Mouse (Mus musculus) hindbrain, embryonic 15.5 days (tissue): ENCODE measurements around the gene Mis12. TPM values are rescaled to one million over a fixed set of nuclear protein-coding genes. Genes with fewer than 3 reads are reported as not detected.

Experiments
- ATAC-seq: fragments of 200-750 bp; cut with Nextera tagmentation; 2 replicates; pipeline ENCODE4 v1.8.0; 2017; ENCODE audit warnings: low read depth, moderate number of reproducible peaks, moderate TSS enrichment; ENCODE audit not compliant: low FRiP score
- H3K27ac ChIP-seq: fragments of 300-500 bp; sonication (generic); replicated peaks from 2 replicates; pipeline ENCODE4 v1.5.1; 2015; ENCODE audit warnings: mild to moderate bottlenecking, inconsistent platforms
- H3K27me3 ChIP-seq: fragments of 300-500 bp; sonication (generic); 2 replicates; pipeline ENCODE4 v1.6.1; 2015; ENCODE audit warnings: control low read depth, inconsistent platforms
- H3K36me3 ChIP-seq: fragments of 300-500 bp; sonication (generic); 2 replicates; pipeline ENCODE4 v1.6.1; 2015; ENCODE audit warnings: control low read depth, inconsistent platforms
- H3K4me1 ChIP-seq: fragments of 300-500 bp; sonication (generic); replicated peaks from 2 replicates; pipeline ENCODE4 v1.6.1; 2015; ENCODE audit warnings: control low read depth, inconsistent platforms
- H3K4me2 ChIP-seq: fragments of 300-500 bp; sonication (generic); 2 replicates; pipeline ENCODE4 v1.6.1; 2015; ENCODE audit warnings: moderate library complexity, mild to moderate bottlenecking, inconsistent platforms
- H3K4me3 ChIP-seq: fragments of 300-500 bp; sonication (generic); 2 replicates; pipeline ENCODE4 v1.5.1; 2015; ENCODE audit warnings: mild to moderate bottlenecking, inconsistent platforms
- H3K9ac ChIP-seq: fragments of 300-500 bp; sonication (generic); 2 replicates; pipeline ENCODE4 v1.6.1; 2015; ENCODE audit warnings: inconsistent platforms
- H3K9me3 ChIP-seq: fragments of 300-500 bp; sonication (generic); 2 replicates; pipeline ENCODE4 v1.6.1; 2016; ENCODE audit warnings: control low read depth, inconsistent platforms
- WGBS: fragments of 180-500 bp; shearing (Covaris S2); methylation state at CpG from one replicate; pipeline ENCODE4 v1.1.7; 2015; 5-methylcytosine and 5-hydroxymethylcytosine counted together
- polyA plus RNA-seq: library from polyadenylated mRNA; unstranded; fragments of >200 nt; fragmentation: Nextera tagmentation; extraction: Ambion mirVana; gene quantifications from 2 replicates; pipeline ENCODE4 v1.2.1, GENCODE M21; 2015

Gene Mis12
- polyA plus RNA-seq, result 36.2 TPM in 2 replicates

GRCm38 (mm10) chr11:71019201-71020068 lies at the start of gene Mis12, which contains the start of gene Derl2:
TSS of gene Mis12 (plus strand) at chr11:71019611.
TSS of gene Derl2 (minus strand) at chr11:71019841.
- Histone ChIP-seq H3K9me3 (no peaks in the 10 kb centered on the region), H3K9ac (peak within 1 kb of the TSS; percentile 90), H3K4me2 (peak within 1 kb of the TSS; percentile 79), H3K4me1 (peaks cover 52% of the 10 kb centered on the region), H3K4me3 (peak within 1 kb of the TSS; percentile 90), H3K27me3 (no peaks in the 10 kb centered on the region), H3K27ac (peak within 1 kb of the TSS; percentile 88), H3K36me3 (no peaks in the 10 kb centered on the region)
- peak; percentile 100 for ATAC-seq
- WGBS, result under 1% methylated on average over 71 of the region's 71 CpGs

DNA sequence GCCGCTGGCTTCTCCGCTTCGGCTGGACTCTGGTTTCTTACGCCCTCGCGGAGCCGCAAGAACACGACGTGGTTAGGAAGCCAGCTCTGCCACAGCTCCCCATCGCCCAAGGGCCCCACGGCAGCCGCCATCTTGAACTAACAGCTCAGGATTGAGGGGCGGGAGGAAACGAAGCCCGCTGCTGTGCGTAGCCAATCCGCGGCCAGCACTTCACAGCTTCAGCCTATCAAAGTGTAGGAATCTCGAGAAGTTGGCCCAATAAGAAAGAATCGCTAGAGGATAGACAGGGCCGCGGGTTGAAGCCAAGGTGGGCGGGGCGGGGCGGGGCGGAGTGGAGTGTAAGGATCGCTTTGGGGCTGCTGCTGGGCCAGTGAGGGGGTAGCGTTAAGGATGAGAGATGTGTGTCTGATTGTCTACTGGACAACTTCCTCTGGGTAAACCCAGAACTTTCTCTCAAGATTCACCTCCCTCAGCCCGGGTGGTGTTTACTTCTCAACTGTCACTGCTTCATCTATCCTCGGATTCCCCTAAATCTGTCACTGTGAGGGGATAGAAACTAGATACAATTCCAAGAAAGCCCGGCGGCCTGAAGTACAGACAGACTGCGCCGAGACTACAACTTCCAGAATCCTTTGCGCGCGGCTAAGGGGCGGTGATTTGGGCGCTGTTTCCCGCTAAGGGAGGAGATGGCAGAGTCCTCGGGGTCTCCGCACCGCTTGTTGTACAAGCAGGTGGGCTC lies 49.4 kb upstream of the Mis12 start, which contains the start of the genes Nup88 and Rpain:
Gene Nup88 (minus strand): TSS at position 153 of the 739 bp plus-strand sequence.
Gene Rpain (plus strand): TSS at position 393 of the 739 bp plus-strand sequence.
- peaks cover 24% of the 10 kb centered on the region for H3K36me3 ChIP-seq
- H3K4me1 ChIP-seq, result peaks cover 24% of the 10 kb centered on the region
- 0% methylated on average over 43 of the region's 43 CpGs for WGBS
- H3K27ac ChIP-seq, result peak within 1 kb of the TSS; percentile 90
- H3K9ac ChIP-seq, result peak within 1 kb of the TSS; percentile 96
- peak within 1 kb of the TSS; percentile 93 for H3K4me3 ChIP-seq
- H3K9me3 ChIP-seq, result no peaks in the 10 kb centered on the region
- no peaks in the 10 kb centered on the region for H3K27me3 ChIP-seq
- H3K4me2 ChIP-seq, result peak within 1 kb of the TSS; percentile 87
- peak; percentile 98 for ATAC-seq

DNA sequence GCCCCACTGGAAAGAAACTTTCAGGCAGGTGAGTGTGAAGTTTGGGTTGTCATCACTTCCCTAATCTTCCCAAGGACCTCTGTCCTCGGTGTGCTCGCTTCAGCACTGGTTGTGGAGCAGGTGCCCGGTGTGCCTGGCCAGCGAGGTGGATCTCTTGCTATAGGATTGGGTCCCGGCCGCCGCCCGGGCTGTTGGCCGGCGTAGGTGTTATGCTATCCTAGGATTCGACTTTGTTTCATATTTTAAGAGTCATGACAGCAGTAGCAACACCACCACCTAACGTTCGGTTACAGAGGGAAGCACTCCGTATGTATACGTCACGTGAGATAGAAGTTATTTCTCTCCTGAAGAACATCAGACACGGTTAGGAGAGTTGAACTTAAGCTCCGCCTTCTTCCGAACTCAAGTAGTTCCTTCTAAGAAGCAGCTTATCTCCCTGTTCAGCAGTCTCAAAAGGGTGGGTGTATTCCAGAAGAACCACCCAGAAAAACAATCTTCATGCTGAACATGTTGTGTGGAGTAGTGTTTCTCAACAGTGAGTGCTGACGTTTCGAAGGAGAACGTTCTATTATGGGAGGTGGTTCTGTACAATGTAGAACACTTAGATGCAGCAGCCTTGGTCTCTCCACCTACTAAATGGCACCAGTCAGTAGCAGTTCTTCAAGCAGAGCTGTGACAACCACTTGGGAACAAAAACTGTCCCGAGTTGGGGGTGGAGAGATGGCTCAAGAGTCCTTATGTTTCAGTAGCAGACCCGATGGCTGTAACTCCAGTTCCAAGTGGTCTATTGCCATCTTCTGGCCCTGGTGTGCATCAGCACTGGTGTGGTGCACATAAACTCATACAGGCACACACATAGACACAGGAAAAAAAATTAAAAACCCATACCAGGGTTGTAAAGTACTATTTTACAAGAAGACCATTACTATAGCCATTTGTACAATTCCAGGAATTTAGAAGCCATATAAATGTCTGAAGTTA lies 48.6 kb upstream of the Mis12 start:
- peak; percentile 49 for ATAC-seq
- Histone ChIP-seq H3K27me3 (no peaks in the 10 kb centered on the region), H3K27ac (peak overlapping the region; percentile 90), H3K9ac (peak overlapping the region; percentile 56), H3K36me3 (peaks cover 23% of the 10 kb centered on the region), H3K9me3 (no peaks in the 10 kb centered on the region), H3K4me2 (peak overlapping the region; percentile 87), H3K4me1 (peaks cover 24% of the 10 kb centered on the region), H3K4me3 (peak overlapping the region; percentile 93)
- 17% methylated on average over 24 of the region's 24 CpGs for WGBS

GRCm38 (mm10) chr11:70972586-70972985 lies 46.8 kb upstream of the Mis12 start:
- Histone ChIP-seq H3K4me2 (no peak overlapping the region), H3K27ac (no peak overlapping the region), H3K9ac (no peak overlapping the region), H3K4me3 (no peak overlapping the region), H3K36me3 (peaks cover 32% of the 10 kb centered on the region), H3K9me3 (no peaks in the 10 kb centered on the region), H3K27me3 (no peaks in the 10 kb centered on the region), H3K4me1 (peaks cover 21% of the 10 kb centered on the region)
- no peak for ATAC-seq
- 68% methylated on average over 1 of the region's 1 CpGs for WGBS

DNA sequence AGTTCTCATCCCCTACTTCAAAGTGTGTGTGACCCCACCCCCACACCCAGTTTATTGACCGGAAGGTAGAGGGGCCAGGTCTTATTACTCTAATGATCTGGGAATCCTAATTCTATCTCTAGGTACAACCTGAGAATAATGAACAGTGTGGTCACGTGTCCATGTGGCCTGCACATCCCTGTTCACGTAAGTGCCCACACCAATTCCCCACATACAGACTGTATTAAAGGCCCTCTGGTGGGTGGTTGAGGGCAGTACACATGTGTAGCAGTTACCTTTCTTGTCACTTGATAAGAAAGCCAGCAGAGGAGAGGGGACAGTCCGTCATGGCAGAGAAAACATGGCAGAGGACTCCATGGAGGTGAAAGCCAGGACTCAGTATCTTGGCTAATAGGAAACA lies 45.5 kb upstream of the Mis12 start:
- WGBS, result 80% methylated on average over 4 of the region's 4 CpGs
- no peak for ATAC-seq
- H3K4me3 ChIP-seq, result no peak overlapping the region
- H3K9me3 ChIP-seq, result no peaks in the 10 kb centered on the region
- H3K27me3 ChIP-seq, result no peaks in the 10 kb centered on the region
- no peak overlapping the region for H3K27ac ChIP-seq
- no peak overlapping the region for H3K4me2 ChIP-seq
- peaks cover 10% of the 10 kb centered on the region for H3K4me1 ChIP-seq
- no peak overlapping the region for H3K9ac ChIP-seq
- peaks cover 46% of the 10 kb centered on the region for H3K36me3 ChIP-seq

DNA sequence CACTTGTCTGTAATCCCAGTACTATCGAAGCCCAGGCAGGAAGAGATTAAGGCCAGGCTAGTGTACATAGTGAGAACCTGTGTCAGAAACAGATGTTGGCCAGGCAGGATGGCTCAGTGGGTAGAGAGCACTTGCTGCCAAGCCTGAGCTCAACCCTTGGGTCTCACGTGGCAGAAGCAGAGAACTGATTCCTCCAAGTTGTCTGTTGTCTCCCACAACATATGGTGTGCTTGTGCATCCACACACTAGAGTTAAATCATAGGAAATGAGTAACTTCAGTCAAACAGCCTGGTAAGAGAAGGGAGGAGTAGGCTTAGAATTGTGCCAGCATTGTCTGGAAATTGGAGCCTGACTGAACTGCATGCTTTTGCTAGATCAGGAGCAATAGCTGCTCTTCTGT lies 44.2 kb upstream of the Mis12 start:
- no peak for ATAC-seq
- H3K27me3 ChIP-seq, result no peaks in the 10 kb centered on the region
- H3K4me2 ChIP-seq, result no peak overlapping the region
- H3K4me1 ChIP-seq, result peaks cover 7% of the 10 kb centered on the region
- WGBS, result 78% methylated on average over 2 of the region's 2 CpGs
- H3K4me3 ChIP-seq, result no peak overlapping the region
- no peaks in the 10 kb centered on the region for H3K9me3 ChIP-seq
- H3K36me3 ChIP-seq, result peaks cover 58% of the 10 kb centered on the region
- no peak overlapping the region for H3K27ac ChIP-seq
- no peak overlapping the region for H3K9ac ChIP-seq

DNA sequence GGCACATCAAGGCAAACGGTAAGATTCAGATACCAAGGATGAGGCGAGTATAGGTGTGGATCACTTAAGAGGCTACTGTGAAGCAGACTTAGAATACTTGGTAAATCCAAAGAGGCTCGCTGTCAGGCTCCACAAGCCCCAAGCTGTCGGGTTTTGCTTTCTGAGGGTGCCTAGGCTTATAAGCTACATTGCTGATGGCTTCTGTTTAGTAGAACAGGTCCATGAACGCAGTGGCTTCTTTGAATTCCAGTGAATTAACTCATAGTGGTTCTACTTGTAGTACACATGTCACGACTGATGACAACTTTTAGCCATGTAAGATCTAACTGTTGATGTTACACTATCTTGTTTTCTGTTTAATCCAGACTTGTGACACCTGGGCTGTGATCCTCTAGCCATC lies 42.1 kb upstream of the Mis12 start:
- WGBS, result 90% methylated on average over 6 of the region's 6 CpGs
- H3K36me3 ChIP-seq, result peaks cover 70% of the 10 kb centered on the region
- no peak overlapping the region for H3K27ac ChIP-seq
- H3K27me3 ChIP-seq, result no peaks in the 10 kb centered on the region
- H3K4me3 ChIP-seq, result no peak overlapping the region
- H3K4me1 ChIP-seq, result peaks cover 12% of the 10 kb centered on the region
- H3K9ac ChIP-seq, result no peak overlapping the region
- no peaks in the 10 kb centered on the region for H3K9me3 ChIP-seq
- H3K4me2 ChIP-seq, result no peak overlapping the region
- no peak for ATAC-seq

DNA sequence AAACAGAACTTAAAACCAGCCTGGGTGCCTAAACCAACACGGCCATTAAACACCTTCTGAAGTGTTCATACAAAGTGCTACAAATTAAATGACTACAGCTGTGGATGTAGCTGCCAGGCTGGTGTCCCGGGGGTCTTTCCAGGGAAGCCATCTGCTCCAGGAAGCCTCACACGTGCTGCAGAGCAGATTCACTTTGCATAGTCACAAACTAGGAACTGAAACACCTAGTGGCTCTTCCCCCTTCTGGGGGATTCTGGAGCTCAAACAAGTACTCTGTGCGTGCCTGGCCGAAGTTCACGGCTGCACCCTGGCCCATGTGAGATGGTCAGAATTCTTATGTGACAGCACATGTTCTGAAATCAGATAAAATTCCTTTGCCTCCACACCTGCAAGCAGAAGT lies 39.2 kb upstream of the Mis12 start:
- 80% methylated on average over 6 of the region's 6 CpGs for WGBS
- no peak overlapping the region for H3K4me2 ChIP-seq
- H3K4me1 ChIP-seq, result peaks cover 12% of the 10 kb centered on the region
- H3K27ac ChIP-seq, result no peak overlapping the region
- no peak overlapping the region for H3K4me3 ChIP-seq
- no peak for ATAC-seq
- peaks cover 67% of the 10 kb centered on the region for H3K36me3 ChIP-seq
- no peaks in the 10 kb centered on the region for H3K27me3 ChIP-seq
- H3K9ac ChIP-seq, result no peak overlapping the region
- no peaks in the 10 kb centered on the region for H3K9me3 ChIP-seq

DNA sequence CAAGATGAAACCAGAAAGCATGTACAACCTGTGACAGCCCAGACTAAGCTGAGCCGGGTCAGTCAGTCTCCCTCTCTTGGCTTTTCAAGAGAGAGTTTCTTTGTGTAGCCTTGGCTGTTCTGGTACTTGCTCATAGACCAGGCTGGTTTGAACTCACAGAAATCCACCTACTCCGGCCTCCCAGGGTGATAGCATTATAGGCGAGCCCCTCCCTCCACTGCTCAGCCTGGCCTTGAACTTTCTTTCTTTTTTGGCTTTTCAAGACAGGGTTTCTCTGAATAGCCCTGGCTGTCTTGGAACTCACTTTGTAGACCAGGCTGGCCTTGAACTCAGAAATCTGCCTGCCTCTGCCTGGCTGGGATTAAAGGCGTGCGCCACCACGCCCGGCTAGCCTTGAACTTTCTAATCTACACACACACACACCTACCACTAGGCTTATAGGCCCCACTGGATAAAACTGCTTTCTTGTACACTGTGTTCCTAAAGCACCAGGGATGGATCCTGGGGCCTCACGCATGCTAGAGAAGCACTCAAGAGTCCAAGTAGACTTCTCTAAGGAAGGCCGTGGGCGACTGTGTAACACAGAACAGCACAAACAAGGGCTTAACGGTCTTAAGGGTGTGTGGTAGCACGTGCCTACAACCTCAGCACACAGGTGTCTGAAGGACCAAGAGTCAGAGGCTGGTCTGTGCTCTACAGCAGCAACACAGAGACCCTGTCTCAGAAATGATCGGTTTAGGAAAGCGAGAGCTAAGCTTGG lies 38.5 kb upstream of the Mis12 start:
- 96% methylated on average over 14 of the region's 14 CpGs for WGBS
- H3K4me3 ChIP-seq, result no peak overlapping the region
- ATAC-seq, result no peak
- 0 out of 2 replicates have a peak overlapping the region, but pooled peaks have one; percentile 79 for H3K4me2 ChIP-seq
- H3K36me3 ChIP-seq, result peaks cover 67% of the 10 kb centered on the region
- H3K9ac ChIP-seq, result no peak overlapping the region
- H3K27me3 ChIP-seq, result no peaks in the 10 kb centered on the region
- H3K4me1 ChIP-seq, result peaks cover 12% of the 10 kb centered on the region
- H3K27ac ChIP-seq, result no peak overlapping the region
- H3K9me3 ChIP-seq, result no peaks in the 10 kb centered on the region

GRCm38 (mm10) chr11:70982030-70982429 lies 37.4 kb upstream of the Mis12 start:
- Histone ChIP-seq H3K4me3 (peak overlapping the region; percentile 100), H3K27ac (peak overlapping the region; percentile 76; the same call in 1 of the 2 replicates), H3K36me3 (peaks cover 67% of the 10 kb centered on the region), H3K27me3 (no peaks in the 10 kb centered on the region), H3K9ac (peak overlapping the region; percentile 98), H3K4me2 (peak overlapping the region; percentile 79), H3K4me1 (peaks cover 12% of the 10 kb centered on the region), H3K9me3 (no peaks in the 10 kb centered on the region)
- 10% methylated on average over 12 of the region's 12 CpGs for WGBS
- no peak for ATAC-seq
